8 mouse cellular contexts compared by ENCODE assay signal in the genomic region with DNA sequence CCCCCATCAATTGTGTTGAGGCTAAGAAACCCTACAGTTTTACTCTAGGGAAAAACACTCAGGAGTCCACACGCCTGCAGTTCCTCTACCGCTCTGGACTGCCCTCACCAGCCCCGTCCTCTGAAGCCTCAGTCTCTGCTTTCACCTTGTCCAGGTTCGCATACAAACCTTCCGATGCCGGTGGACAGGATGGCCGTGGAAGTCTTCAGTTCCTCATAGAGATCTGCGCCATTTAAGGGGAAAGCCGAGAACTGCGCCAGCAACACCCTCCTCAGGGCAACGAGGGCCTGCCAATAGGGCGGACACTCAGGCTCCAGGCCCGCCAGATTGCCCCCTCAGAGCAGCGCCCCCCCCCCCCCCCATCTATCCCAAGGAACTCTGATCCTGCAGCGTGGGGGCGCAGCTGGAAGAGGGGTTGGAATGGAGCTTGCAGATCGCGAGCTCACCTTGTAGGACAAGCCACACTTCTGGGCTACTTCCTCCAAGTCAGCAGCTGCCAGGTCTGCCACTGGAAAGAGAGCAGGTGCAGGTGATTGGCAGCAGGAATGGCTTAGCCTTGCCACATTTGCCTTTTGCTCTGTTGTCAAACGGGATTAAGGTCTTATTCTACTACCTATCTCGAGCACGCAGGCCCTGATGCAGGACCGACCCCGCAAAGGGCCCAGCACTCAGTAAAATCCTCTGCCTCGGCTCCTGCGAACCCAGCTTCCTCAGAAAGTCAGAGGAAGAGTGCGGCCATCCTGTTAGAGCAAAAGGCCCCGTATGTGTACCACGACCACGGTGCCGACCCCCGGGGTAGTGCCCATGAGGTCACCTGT. TPM values are rescaled to one million over a fixed set of nuclear protein-coding genes. Genes with fewer than 3 reads are reported as not detected.
DNase-seq lines count a peak whose midpoint lies in the region; ATAC-seq and TF ChIP-seq lines count a peak whose summit lies in the region.

No protein-coding gene starts in this region.

- peak overlapping the region; percentile 89 for H3K4me2 ChIP-seq in hindbrain, embryonic 11.5 days (replicated peaks; ENCODE audit: low read depth, low read length)

- peak overlapping the region; percentile 77 for H3K4me3 ChIP-seq in heart, adult 2 months
- H3K4me3 ChIP-seq in ES-Bruce4 (ENCODE audit: low read depth, low read length) = peak overlapping the region; percentile 91
- H3K4me3 ChIP-seq in cortical plate, adult 2 months (ENCODE audit: insufficient read depth, low read length) = peak overlapping the region; percentile 67
- peak overlapping the region; percentile 70 for H3K4me3 ChIP-seq in hindbrain, embryonic 11.5 days (ENCODE audit: low read depth, low read length)

- ATAC-seq in hindbrain, embryonic 11.5 days (ENCODE audit: low FRiP score) = peak; percentile 47

- no peaks in the 10 kb centered on the region for H3K36me3 ChIP-seq in heart, adult 2 months (ENCODE audit: control insufficient read depth, insufficient read depth, low read length)
- no peaks in the 10 kb centered on the region for H3K36me3 ChIP-seq in ES-Bruce4 (ENCODE audit: control insufficient read depth, insufficient read depth, low read length, poor library complexity, severe bottlenecking)
- H3K36me3 ChIP-seq in hindbrain, embryonic 11.5 days (ENCODE audit: control insufficient read depth, insufficient read depth, low read length) = no peaks in the 10 kb centered on the region

- no peaks in the 10 kb centered on the region for H3K9me3 ChIP-seq in ES-Bruce4 (replicated peaks; ENCODE audit: control insufficient read depth, insufficient read depth, low read length, poor library complexity, severe bottlenecking)
- H3K9me3 ChIP-seq in hindbrain, embryonic 11.5 days (ENCODE audit: control insufficient read depth, low read length) = no peaks in the 10 kb centered on the region

- 0 out of 2 replicates have a peak, but pooled peaks cover 2% of the 10 kb centered on the region for H3K4me1 ChIP-seq in heart, adult 2 months (ENCODE audit: control insufficient read depth, insufficient read depth, low read length)
- H3K4me1 ChIP-seq in ES-Bruce4 (ENCODE audit: control insufficient read depth, insufficient read depth, low read length) = peaks cover 4% of the 10 kb centered on the region
- H3K4me1 ChIP-seq in cortical plate, adult 2 months (ENCODE audit: control insufficient read depth, insufficient read depth, low read length) = 0 out of 2 replicates have a peak, but pooled peaks cover 2% of the 10 kb centered on the region
- H3K4me1 ChIP-seq in hindbrain, embryonic 11.5 days (replicated peaks; ENCODE audit: control insufficient read depth, insufficient read depth, low read length) = peaks cover 5% of the 10 kb centered on the region; the same call in 1 of the 2 replicates

- no peaks in the 10 kb centered on the region for H3K27me3 ChIP-seq in heart, adult 2 months (ENCODE audit: control insufficient read depth, insufficient read depth, low read length)
- no peaks in the 10 kb centered on the region for H3K27me3 ChIP-seq in ES-Bruce4 (ENCODE audit: control insufficient read depth, insufficient read depth, low read length, poor library complexity, severe bottlenecking)
- H3K27me3 ChIP-seq in hindbrain, embryonic 11.5 days (ENCODE audit: control insufficient read depth, insufficient read depth, low read length) = no peaks in the 10 kb centered on the region

- H3K79me2 ChIP-seq in heart, adult 2 months (replicated peaks; ENCODE audit: control insufficient read depth, insufficient read depth, low read length) = no peaks in the 10 kb centered on the region

- TF ChIP-seq EP300 in heart, adult 2 months (IDR thresholded peaks at IDR 0.05; ENCODE audit: insufficient read depth, low read depth, low read length) = no peak
- TF ChIP-seq EP300 in ES-Bruce4 (IDR thresholded peaks at IDR 0.05; ENCODE audit: insufficient read depth, low read depth, low read length) = no peak

- DNase-seq in heart, adult 2 months = peak in 1 of 2 experiments; percentile 34
- DNase-seq in heart, adult 8-10 months (ENCODE audit: low spot score) = no peak
- peak; percentile 33 for DNase-seq in hindbrain, embryonic 11.5 days (ENCODE audit: low spot score)
- peak; percentile 41 for DNase-seq in liver
- DNase-seq in naive thymus-derived CD4-positive, alpha-beta T cell, adult 2 months (ENCODE audit: low read depth) = peak; percentile 44
- DNase-seq in left cerebral cortex, postnatal 36 days (ENCODE audit: low spot score in 2 of 2) = no peak

- no peak for TF ChIP-seq POLR2A in heart, adult 2 months (IDR thresholded peaks at IDR 0.05; ENCODE audit: insufficient read depth, low read depth, low read length)
- TF ChIP-seq POLR2A in ES-Bruce4 (IDR thresholded peaks at IDR 0.05; ENCODE audit: insufficient read depth, low read length) = no peak
- no peak for TF ChIP-seq POLR2A in cortical plate, adult 2 months (IDR thresholded peaks at IDR 0.05; ENCODE audit: extremely low read depth, insufficient read depth, low read length)

- no peak for TF ChIP-seq CTCF in heart, adult 2 months (IDR thresholded peaks at IDR 0.05)
- TF ChIP-seq CTCF in ES-Bruce4 (IDR thresholded peaks at IDR 0.05; ENCODE audit: low read depth, low read length) = no peak
- TF ChIP-seq CTCF in cortical plate, adult 2 months (IDR thresholded peaks at IDR 0.05; ENCODE audit: extremely low read depth, insufficient read depth, low read length) = no peak

- H3K27ac ChIP-seq in heart, adult 2 months = peak overlapping the region; percentile 68
- H3K27ac ChIP-seq in ES-Bruce4 (ENCODE audit: insufficient read depth, low read length) = peak overlapping the region; percentile 10; the same call in 1 of the 2 replicates
- H3K27ac ChIP-seq in cortical plate, adult 2 months (ENCODE audit: insufficient read depth, low read length) = no peak overlapping the region
- no peak overlapping the region for H3K27ac ChIP-seq in hindbrain, embryonic 11.5 days (ENCODE audit: low read depth, low read length)

- intact Hi-C loops in heart, adult 2 months (cut with DNase I) = loop anchor here (1.0 to 5.0 kb wide), 5 partner anchors 18 to 654 kb away; a partner anchor contains a TSS
- intact Hi-C loops in left cerebral cortex, postnatal 36 days (cut with DNase I) = loop anchor here (2.0 to 5.0 kb wide), 4 partner anchors 277 to 893 kb away; a partner anchor contains a TSS

- peak overlapping the region; percentile 77 for H3K9ac ChIP-seq in heart, adult 2 months (ENCODE audit: low read depth, low read length)
- H3K9ac ChIP-seq in ES-Bruce4 (ENCODE audit: low read depth, poor library complexity, severe bottlenecking) = peak overlapping the region; percentile 83
- peak overlapping the region; percentile 76 for H3K9ac ChIP-seq in hindbrain, embryonic 11.5 days (ENCODE audit: low read depth, low read length)

- WGBS in heart, adult 2 months = 3% methylated on average over 31 of the region's 31 CpGs
- WGBS in hindbrain, embryonic 11.5 days = 7% methylated on average over 31 of the region's 31 CpGs

RNA-seq across cellular contexts. Expression of a gene that starts 0.7 kb away (rescaled TPM):
- total RNA-seq in heart, adult 2 months (2021) = 1 to 10 TPM; 8.5 to 9.5 TPM
- polyA plus RNA-seq in heart, adult 2 months (2012; rRNA removed) = 8.6 and 10.1 TPM in 2 replicates
- total RNA-seq in heart, adult 8-10 months (2022) = 10 to 100 TPM in 2 of 4 experiments, 1 to 10 TPM in 2; 7.8 to 10.9 (median 9.9) TPM
- 23.9 and 25.8 TPM in 2 replicates for polyA plus RNA-seq in ES-Bruce4 (2011; ENCODE audit: insufficient read depth, insufficient read length, low read depth, missing spikeins)
- polyA plus RNA-seq in cortical plate, adult 2 months (2012; rRNA removed) = 16.1 and 16.6 TPM in 2 replicates
- polyA plus RNA-seq in hindbrain, embryonic 11.5 days (2014; fragmentation: Nextera tagmentation; extraction: Ambion mirVana) = 14.6 and 15.7 TPM in 2 replicates
- total RNA-seq in left cerebral cortex, postnatal 36 days (2021) = 10 to 100 TPM; 18.0 to 21.0 TPM

RNA-seq across cellular contexts. Expression of a gene that starts 2.2 kb away (rescaled TPM):
- total RNA-seq in heart, adult 2 months (2021) = not detected
- polyA plus RNA-seq in heart, adult 2 months (2012; rRNA removed) = 0.06 TPM in 1 of 2 replicates, not detected in the other
- total RNA-seq in heart, adult 8-10 months (2022) = not detected
- not detected in 2 replicates for polyA plus RNA-seq in ES-Bruce4 (2011; ENCODE audit: insufficient read depth, insufficient read length, low read depth, missing spikeins)
- polyA plus RNA-seq in cortical plate, adult 2 months (2012; rRNA removed) = not detected in 2 replicates
- polyA plus RNA-seq in hindbrain, embryonic 11.5 days (2014; fragmentation: Nextera tagmentation; extraction: Ambion mirVana) = 0.09 and 0.22 TPM in 2 replicates
- not detected for total RNA-seq in left cerebral cortex, postnatal 36 days (2021)

RNA-seq across cellular contexts. Expression of a gene that starts 18.5 kb away (rescaled TPM):
- total RNA-seq in heart, adult 2 months (2021) = 10 to 100 TPM in 1 of 2 experiments, 1 to 10 TPM in 1; 8.4 to 11.4 TPM
- polyA plus RNA-seq in heart, adult 2 months (2012; rRNA removed) = 17.7 and 24.0 TPM in 2 replicates
- 10 to 100 TPM in 2 of 4 experiments, 1 to 10 TPM in 2; 7.0 to 13.0 (median 9.7) TPM for total RNA-seq in heart, adult 8-10 months (2022)
- 32.3 and 40.9 TPM in 2 replicates for polyA plus RNA-seq in ES-Bruce4 (2011; ENCODE audit: insufficient read depth, insufficient read length, low read depth, missing spikeins)
- 36.8 and 39.6 TPM in 2 replicates for polyA plus RNA-seq in cortical plate, adult 2 months (2012; rRNA removed)
- polyA plus RNA-seq in hindbrain, embryonic 11.5 days (2014; fragmentation: Nextera tagmentation; extraction: Ambion mirVana) = 19.8 and 22.9 TPM in 2 replicates
- 10 to 100 TPM; 30.6 to 44.8 TPM for total RNA-seq in left cerebral cortex, postnatal 36 days (2021)

RNA-seq across cellular contexts. Expression of a gene that starts 18.7 kb away (rescaled TPM):
- total RNA-seq in heart, adult 2 months (2021) = 1 to 10 TPM; 4.0 to 4.3 TPM
- polyA plus RNA-seq in heart, adult 2 months (2012; rRNA removed) = 4.6 and 5.9 TPM in 2 replicates
- total RNA-seq in heart, adult 8-10 months (2022) = 1 to 10 TPM; 3.8 to 4.7 (median 4.7) TPM
- 27.4 and 29.9 TPM in 2 replicates for polyA plus RNA-seq in ES-Bruce4 (2011; ENCODE audit: insufficient read depth, insufficient read length, low read depth, missing spikeins)
- 11.1 and 12.7 TPM in 2 replicates for polyA plus RNA-seq in cortical plate, adult 2 months (2012; rRNA removed)
- polyA plus RNA-seq in hindbrain, embryonic 11.5 days (2014; fragmentation: Nextera tagmentation; extraction: Ambion mirVana) = 6.3 and 8.8 TPM in 2 replicates
- total RNA-seq in left cerebral cortex, postnatal 36 days (2021) = 10 to 100 TPM in 1 of 2 experiments, 1 to 10 TPM in 1; 9.2 to 10.3 TPM

RNA-seq across cellular contexts. Expression of a gene that starts 20.6 kb away (rescaled TPM):
- total RNA-seq in heart, adult 2 months (2021) = 100 to 1,000 TPM; 167 to 190 TPM
- polyA plus RNA-seq in heart, adult 2 months (2012; rRNA removed) = 107 and 159 TPM in 2 replicates
- 100 to 1,000 TPM; 170 to 223 (median 177) TPM for total RNA-seq in heart, adult 8-10 months (2022)
- polyA plus RNA-seq in ES-Bruce4 (2011; ENCODE audit: insufficient read depth, insufficient read length, low read depth, missing spikeins) = 3.3 and 3.5 TPM in 2 replicates
- polyA plus RNA-seq in cortical plate, adult 2 months (2012; rRNA removed) = 2.0 and 2.7 TPM in 2 replicates
- 0.42 and 0.45 TPM in 2 replicates for polyA plus RNA-seq in hindbrain, embryonic 11.5 days (2014; fragmentation: Nextera tagmentation; extraction: Ambion mirVana)
- 1 to 10 TPM; 1.2 to 2.3 TPM for total RNA-seq in left cerebral cortex, postnatal 36 days (2021)

Comparison
In these comparisons a context has a peak if more than half of its experiments do, and no peak if none do; other contexts are left out.
1. DNase-seq: peak in hindbrain, embryonic 11.5 days (single experiment), liver (single experiment) and naive thymus-derived CD4-positive, alpha-beta T cell, adult 2 months (single experiment); none in heart, adult 8-10 months (single experiment) and left cerebral cortex, postnatal 36 days (0 of 2).
2. H3K27ac ChIP-seq: peak in heart, adult 2 months (single experiment) and ES-Bruce4 (single experiment); none in cortical plate, adult 2 months (single experiment) and hindbrain, embryonic 11.5 days (single experiment).
3. Peak in every context shown above with its lines, with median percentiles within 50 percentile points of each other: H3K4me3 ChIP-seq and H3K9ac ChIP-seq.